Mouse (Mus musculus) ES-Bruce4 (cell line): ENCODE measurements around the gene Mbd4. TPM values are rescaled to one million over a fixed set of nuclear protein-coding genes. Genes with fewer than 3 reads are reported as not detected.

Source experiments
- H3K27ac ChIP-seq: 2 replicates; pipeline ENCODE4 v1.5.1; 2012; ENCODE audit warnings: low read length, inconsistent platforms; ENCODE audit not compliant: insufficient read depth
- H3K27me3 ChIP-seq: 2 replicates; pipeline ENCODE4 v1.6.1; 2012; ENCODE audit warnings: mild to moderate bottlenecking, low read length, inconsistent platforms; ENCODE audit not compliant: control insufficient read depth, poor library complexity, insufficient read depth, severe bottlenecking
- H3K36me3 ChIP-seq: 2 replicates; pipeline ENCODE4 v1.6.1; 2012; ENCODE audit warnings: inconsistent platforms, mild to moderate bottlenecking, low read length, moderate library complexity; ENCODE audit not compliant: control insufficient read depth, poor library complexity, insufficient read depth, severe bottlenecking
- H3K4me1 ChIP-seq: one replicate; pipeline ENCODE4 v1.8.1; 2011; ENCODE audit warnings: low read length; ENCODE audit not compliant: control insufficient read depth, insufficient read depth
- H3K4me3 ChIP-seq: 2 replicates; pipeline ENCODE4 v1.5.1; 2011; ENCODE audit warnings: low read depth, mild to moderate bottlenecking, low read length
- H3K9ac ChIP-seq: 2 replicates; pipeline ENCODE4 v1.6.1; 2012; ENCODE audit warnings: low read depth, mild to moderate bottlenecking, inconsistent platforms; ENCODE audit not compliant: poor library complexity, severe bottlenecking
- H3K9me3 ChIP-seq: replicated peaks from 2 replicates; pipeline ENCODE4 v1.6.1; 2012; ENCODE audit warnings: mild to moderate bottlenecking, low read length, inconsistent platforms; ENCODE audit not compliant: control insufficient read depth, poor library complexity, insufficient read depth, severe bottlenecking
- CTCF ChIP-seq: IDR thresholded peaks from one replicate; pipeline ENCODE4 v1.8.1; 2011; ENCODE audit warnings: low read depth, low read length
- EP300 ChIP-seq: IDR thresholded peaks from 2 replicates; pipeline ENCODE4 v1.6.1; 2011; ENCODE audit warnings: low read depth, low read length; ENCODE audit not compliant: insufficient read depth
- POLR2A ChIP-seq: IDR thresholded peaks from one replicate; pipeline ENCODE4 v1.8.1; 2011; ENCODE audit warnings: low read length; ENCODE audit not compliant: insufficient read depth
- polyA plus RNA-seq: library from polyadenylated mRNA; stranded (reverse); fragments of >200 nt; gene quantifications from 2 replicates; pipeline ENCODE4 v1.2.4, GENCODE M21; 2011; ENCODE audit warnings: low read depth; ENCODE audit not compliant: missing spikeins, insufficient read depth, insufficient read length

Mbd4 gene
- polyA plus RNA-seq, 1 experiment, result 24.7 TPM

DNA sequence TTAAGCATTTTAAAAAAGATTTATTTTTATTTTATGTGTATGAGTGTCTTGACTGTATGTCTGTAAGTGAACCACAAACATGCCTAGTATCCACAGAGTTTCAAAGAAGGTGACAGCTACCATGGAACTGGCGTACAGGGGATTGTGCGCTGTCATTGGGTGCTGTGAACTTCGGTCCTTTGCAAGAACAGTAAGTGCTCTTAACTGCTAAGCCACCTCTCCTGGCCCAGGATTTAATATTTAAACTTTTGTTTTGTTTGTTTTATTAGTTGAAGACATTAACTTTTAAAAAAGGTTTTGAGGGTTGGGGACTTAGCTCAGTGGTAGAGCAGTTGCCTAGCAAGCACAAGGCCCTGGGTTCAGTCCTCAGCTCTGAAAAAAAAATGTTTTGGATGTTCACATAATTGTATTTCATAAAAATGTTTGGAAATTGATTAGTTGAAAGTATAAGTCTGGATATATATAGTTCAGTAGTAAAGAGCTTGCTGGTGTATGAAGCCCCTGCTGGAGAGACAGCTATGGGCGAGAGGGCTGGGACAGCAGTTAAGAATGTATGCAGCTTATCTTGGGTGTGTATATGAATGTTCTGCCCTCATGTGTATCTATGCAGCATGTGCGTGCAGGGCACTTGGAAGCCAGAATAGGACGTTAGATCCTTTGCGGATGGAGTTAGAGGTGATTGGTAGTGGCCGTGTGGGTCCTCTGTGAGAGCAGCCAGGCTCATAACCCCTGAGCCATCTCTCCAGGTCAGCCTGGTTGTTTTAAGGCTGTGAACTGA is 31.8 kb downstream of the Mbd4 start:
- H3K4me3 ChIP-seq, result no peak overlapping the region
- no peaks in the 10 kb centered on the region for H3K4me1 ChIP-seq
- H3K27ac ChIP-seq, result no peak overlapping the region
- H3K27me3 ChIP-seq, result no peaks in the 10 kb centered on the region
- H3K36me3 ChIP-seq, result no peaks in the 10 kb centered on the region
- no peak for TF ChIP-seq CTCF
- no peak for TF ChIP-seq EP300
- no peak for TF ChIP-seq POLR2A
- no peak overlapping the region for H3K9ac ChIP-seq
- no peaks in the 10 kb centered on the region for H3K9me3 ChIP-seq

DNA sequence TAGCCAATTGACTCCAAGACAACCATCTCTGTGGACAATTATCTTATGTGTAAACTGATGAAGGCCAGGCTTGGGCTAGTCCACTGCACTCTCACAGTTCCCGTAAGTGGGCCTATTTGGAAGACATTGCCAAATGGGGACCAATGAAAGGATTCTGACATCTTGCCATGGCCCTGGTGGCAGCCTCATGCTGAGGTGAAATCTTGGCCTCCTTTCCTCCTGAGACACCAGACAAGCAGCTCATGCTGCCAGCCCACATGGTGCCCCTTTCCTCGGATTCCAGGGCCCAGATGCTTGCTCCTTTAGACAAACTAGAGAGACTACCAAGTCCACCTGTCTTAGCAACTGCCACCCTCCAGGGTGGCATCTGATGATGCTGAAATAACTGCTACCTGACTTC is 35.0 kb downstream of the Mbd4 start:
- Histone ChIP-seq H3K9me3 (no peaks in the 10 kb centered on the region), H3K9ac (no peak overlapping the region), H3K27ac (no peak overlapping the region), H3K36me3 (no peaks in the 10 kb centered on the region), H3K27me3 (no peaks in the 10 kb centered on the region), H3K4me3 (no peak overlapping the region), H3K4me1 (no peaks in the 10 kb centered on the region)
- TF ChIP-seq EP300 (no peak), POLR2A (no peak), CTCF (no peak)

DNA sequence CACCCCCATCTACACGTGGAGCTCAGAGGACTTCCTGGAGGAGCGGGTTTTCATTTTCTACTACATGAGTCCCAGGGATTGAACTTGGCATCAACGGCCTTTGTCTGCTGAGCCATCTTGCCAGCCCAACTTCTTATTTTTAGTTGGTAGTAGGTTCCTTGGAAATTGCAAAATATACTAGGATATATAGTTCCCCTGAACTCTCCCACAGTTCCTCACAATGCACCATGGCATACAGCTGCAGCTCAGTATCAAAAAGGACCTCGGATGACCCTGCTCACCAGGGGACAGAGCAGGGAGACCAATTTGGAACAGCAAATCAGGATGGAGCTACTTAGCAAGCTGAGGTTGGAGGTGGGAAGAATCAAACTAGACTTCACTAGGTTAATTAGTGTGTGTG is 38.1 kb downstream of the Mbd4 start:
- no peaks in the 10 kb centered on the region for H3K27me3 ChIP-seq
- no peak overlapping the region for H3K4me3 ChIP-seq
- H3K9me3 ChIP-seq, result no peaks in the 10 kb centered on the region
- no peak overlapping the region for H3K27ac ChIP-seq
- no peak for TF ChIP-seq CTCF
- no peak for TF ChIP-seq EP300
- H3K36me3 ChIP-seq, result no peaks in the 10 kb centered on the region
- no peaks in the 10 kb centered on the region for H3K4me1 ChIP-seq
- no peak overlapping the region for H3K9ac ChIP-seq

DNA sequence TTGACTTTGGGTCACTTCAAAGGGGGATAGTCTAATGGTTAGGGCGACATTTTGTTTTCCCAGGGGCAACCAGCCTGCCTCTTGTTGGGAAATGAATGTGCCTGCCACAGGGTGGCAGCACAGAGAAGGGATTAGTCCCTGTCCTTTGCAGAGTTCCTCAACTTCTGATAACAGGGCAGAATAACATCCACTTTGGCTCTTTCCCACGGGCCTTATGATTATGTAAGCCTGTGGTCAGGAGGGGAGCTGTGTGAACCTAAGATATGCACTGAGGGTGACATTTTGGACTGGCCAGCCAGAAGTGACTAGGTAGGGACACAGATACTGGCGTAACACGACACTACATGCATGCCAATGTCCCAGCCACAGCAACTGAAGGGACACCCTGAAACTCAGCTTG is 39.1 kb downstream of the Mbd4 start:
- no peaks in the 10 kb centered on the region for H3K4me1 ChIP-seq
- H3K4me3 ChIP-seq, result no peak overlapping the region
- H3K9ac ChIP-seq, result no peak overlapping the region
- TF ChIP-seq EP300 (no peak), CTCF (peak; percentile 80)
- no peaks in the 10 kb centered on the region for H3K36me3 ChIP-seq
- no peaks in the 10 kb centered on the region for H3K27me3 ChIP-seq
- no peak overlapping the region for H3K27ac ChIP-seq
- H3K9me3 ChIP-seq, result no peaks in the 10 kb centered on the region

DNA sequence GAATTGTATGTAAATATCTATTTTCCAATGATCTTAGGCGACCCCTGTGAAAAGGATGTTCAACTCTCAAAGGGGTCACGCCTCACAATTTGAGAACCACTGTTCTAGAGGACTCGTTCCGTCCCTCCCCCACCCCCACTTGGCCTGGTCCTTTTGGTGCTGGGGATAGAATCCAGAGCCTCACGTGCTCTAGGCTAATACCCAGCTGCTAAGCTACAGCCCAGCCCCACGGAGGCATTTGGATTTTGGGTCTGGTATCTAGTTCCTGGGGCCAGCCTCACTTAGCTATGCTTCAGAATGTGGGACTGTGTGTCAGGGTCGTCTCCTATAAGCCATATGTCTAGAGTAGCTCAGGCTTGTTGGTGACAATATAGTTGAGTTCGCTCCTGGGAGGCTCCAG is 41.6 kb downstream of the Mbd4 start:
- no peak overlapping the region for H3K4me3 ChIP-seq
- H3K27ac ChIP-seq, result no peak overlapping the region
- peaks cover 14% of the 10 kb centered on the region for H3K36me3 ChIP-seq
- H3K27me3 ChIP-seq, result no peaks in the 10 kb centered on the region
- H3K4me1 ChIP-seq, result no peaks in the 10 kb centered on the region
- TF ChIP-seq EP300 (no peak), CTCF (no peak), POLR2A (no peak)
- H3K9me3 ChIP-seq, result no peaks in the 10 kb centered on the region
- H3K9ac ChIP-seq, result no peak overlapping the region

DNA sequence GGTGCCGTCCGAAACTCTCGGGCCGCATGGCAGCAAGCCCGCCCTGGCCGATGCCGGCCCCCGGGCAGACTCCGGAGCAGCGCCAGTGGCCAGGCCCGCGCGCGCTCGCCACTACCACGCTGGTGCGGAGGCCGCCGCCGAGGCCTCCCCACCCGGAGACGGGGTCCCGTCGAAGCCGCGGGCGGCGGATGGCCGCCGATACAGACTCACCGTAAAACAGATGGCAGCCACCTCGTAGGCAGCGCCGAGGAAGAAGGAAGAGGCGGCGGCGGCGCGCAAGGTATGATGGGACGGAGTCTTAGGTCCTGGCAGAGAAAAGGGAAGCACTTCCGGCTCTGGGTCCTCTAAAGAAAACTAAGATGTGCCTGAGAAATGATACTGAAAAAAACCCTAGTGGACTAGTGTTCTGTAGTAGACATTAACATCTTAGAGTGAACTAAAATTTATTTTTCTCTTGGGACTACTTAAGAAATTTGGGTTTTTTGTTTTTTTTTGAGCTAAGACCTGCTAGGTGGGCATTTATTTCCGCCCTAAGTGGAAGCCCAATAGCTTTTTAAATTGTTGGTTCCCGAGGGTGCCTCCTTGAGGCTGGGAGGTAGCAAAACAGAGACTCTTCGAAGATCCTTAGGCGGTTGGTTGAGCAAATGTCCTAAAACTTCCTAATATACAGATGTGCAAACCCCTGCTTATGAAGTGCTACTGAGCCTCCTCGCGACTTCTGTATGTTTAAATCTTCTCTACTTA is 44.5 kb downstream of the Mbd4 start, which contains the start of gene Rpl32:
Gene Rpl32 (minus strand): TSS at position 260 of the 744 bp plus-strand sequence.
- H3K27ac ChIP-seq, result peak within 1 kb of the TSS; percentile 79
- peak within 1 kb of the TSS; percentile 95 for H3K9ac ChIP-seq
- H3K4me1 ChIP-seq, result no peaks in the 10 kb centered on the region
- no peaks in the 10 kb centered on the region for H3K9me3 ChIP-seq
- peaks cover 35% of the 10 kb centered on the region for H3K36me3 ChIP-seq
- H3K27me3 ChIP-seq, result no peaks in the 10 kb centered on the region
- H3K4me3 ChIP-seq, result peak within 1 kb of the TSS; percentile 90
- TF ChIP-seq EP300 (no peak), POLR2A (peak; percentile 55)
